25 mouse cellular contexts compared by ENCODE assay signal in genomic region chr9:113617081-113617480, GRCm38 (mm10).
"Had no signal": no experiment of that assay in that cellular context is flagged by ENCODE, and none has a peak within 500 bp of the region (broad histone marks: within the 10 kb centered on the region; RNA-seq: fewer than 3 reads in every experiment).

No protein-coding gene starts in this region.

- ATAC-seq: hindbrain, embryonic 16.5 days; inflammation-experienced regulatory T-cells, adult 6 months; intestine, embryonic 15.5 days; intestine, postnatal 0 days had no signal

- DNase-seq: gastrocnemius, adult 2 months; gastrocnemius, postnatal 10 days; gastrocnemius, postnatal 25 days; heart, adult 2 months; heart, postnatal 10 days; heart, postnatal 4 days; kidney, adult 18-20 months; kidney, adult 8-10 months; kidney, postnatal 10 days; kidney, postnatal 25 days; kidney, postnatal 4 days; liver had no signal

- H3K9ac ChIP-seq: heart, embryonic 12.5 days; hindbrain, embryonic 12.5 days; hindbrain, embryonic 14.5 days; intestine, embryonic 15.5 days; limb, embryonic 12.5 days had no signal

- H3K9me3 ChIP-seq: heart, embryonic 10.5 days; hindbrain, embryonic 10.5 days; hindbrain, embryonic 12.5 days; intestine, embryonic 15.5 days; limb, embryonic 10.5 days; limb, embryonic 12.5 days had no signal

- H3K4me2 ChIP-seq: heart, embryonic 12.5 days; hindbrain, embryonic 12.5 days; hindbrain, embryonic 14.5 days; intestine, embryonic 15.5 days; limb, embryonic 12.5 days had no signal

- H3K4me1 ChIP-seq: heart, embryonic 10.5 days; heart, embryonic 12.5 days; hindbrain, embryonic 12.5 days; intestine, embryonic 15.5 days; limb, embryonic 10.5 days; limb, embryonic 12.5 days had no signal

- H3K27me3 ChIP-seq: heart, embryonic 12.5 days; hindbrain, embryonic 12.5 days; intestine, embryonic 15.5 days; limb, embryonic 12.5 days had no signal

- H3K36me3 ChIP-seq: heart, embryonic 10.5 days; heart, embryonic 12.5 days; hindbrain, embryonic 10.5 days; hindbrain, embryonic 12.5 days; intestine, embryonic 15.5 days; limb, embryonic 10.5 days; limb, embryonic 12.5 days had no signal

- H3K27ac ChIP-seq: gastrocnemius, adult 2 months; heart, adult 2 months; heart, embryonic 10.5 days; hindbrain, embryonic 10.5 days; hindbrain, embryonic 12.5 days; hindbrain, embryonic 14.5 days; intestine, embryonic 15.5 days; layer of hippocampus, adult 2 months; left cerebral cortex, adult 2 months; limb, embryonic 10.5 days; limb, embryonic 12.5 days had no signal

- H3K4me3 ChIP-seq: gastrocnemius, adult 2 months; heart, adult 2 months; heart, embryonic 10.5 days; heart, embryonic 12.5 days; hindbrain, embryonic 10.5 days; hindbrain, embryonic 12.5 days; intestine, embryonic 15.5 days; layer of hippocampus, adult 2 months; left cerebral cortex, adult 2 months; limb, embryonic 10.5 days; limb, embryonic 12.5 days had no signal
